Mouse (Mus musculus): ENCODE data around the gene Gucd1. TPM values are rescaled to one million over a fixed set of nuclear protein-coding genes. Genes with fewer than 3 reads are reported as not detected.

Gucd1 gene
- polyA plus RNA-seq (2014; fragmentation: Illumina TruSeq; extraction: RNeasy Lipid Tissue Mini Kit (QIAGEN cat#74804); ENCODE audit: low read depth, low replicate concordance) = 4.2 TPM

GRCm38 (mm10) chr10:75517758-75518143 lies at the start of gene Gucd1:
Gucd1 (minus strand) TSS chr10:75517972.

DNA sequence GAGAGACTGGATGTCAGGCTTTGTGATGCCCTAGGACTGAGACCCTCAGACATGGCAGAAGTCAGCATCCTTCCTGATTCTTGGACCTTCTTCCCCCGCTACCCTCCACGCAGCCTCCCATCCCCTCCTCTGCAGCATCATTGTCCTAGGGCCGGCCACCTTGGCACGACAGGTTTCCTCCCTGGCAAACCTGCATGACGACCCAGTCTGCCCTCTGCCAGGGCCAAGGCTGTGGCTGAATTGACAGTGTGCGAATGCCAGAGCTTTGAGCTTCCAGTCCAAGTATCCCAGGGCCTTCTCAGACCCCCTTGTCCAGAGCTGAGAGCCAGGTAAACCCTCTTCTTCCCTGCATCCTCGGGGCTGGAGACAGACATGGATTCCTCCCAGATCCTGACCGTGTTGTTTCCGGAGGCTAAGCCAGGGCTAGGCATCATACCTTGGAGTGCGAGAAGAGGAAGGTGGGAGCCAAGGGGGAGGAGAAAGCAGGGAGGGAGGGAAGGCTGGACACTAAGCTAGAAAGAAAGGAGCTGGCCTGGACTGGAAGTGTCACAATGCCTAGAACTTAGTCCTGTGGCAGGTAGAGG lies 43.4 kb upstream of the Gucd1 start, which contains the start of gene Ggt1:
TSS of gene Ggt1 (plus strand) at position 534 of the 584 bp plus-strand sequence.

DNA sequence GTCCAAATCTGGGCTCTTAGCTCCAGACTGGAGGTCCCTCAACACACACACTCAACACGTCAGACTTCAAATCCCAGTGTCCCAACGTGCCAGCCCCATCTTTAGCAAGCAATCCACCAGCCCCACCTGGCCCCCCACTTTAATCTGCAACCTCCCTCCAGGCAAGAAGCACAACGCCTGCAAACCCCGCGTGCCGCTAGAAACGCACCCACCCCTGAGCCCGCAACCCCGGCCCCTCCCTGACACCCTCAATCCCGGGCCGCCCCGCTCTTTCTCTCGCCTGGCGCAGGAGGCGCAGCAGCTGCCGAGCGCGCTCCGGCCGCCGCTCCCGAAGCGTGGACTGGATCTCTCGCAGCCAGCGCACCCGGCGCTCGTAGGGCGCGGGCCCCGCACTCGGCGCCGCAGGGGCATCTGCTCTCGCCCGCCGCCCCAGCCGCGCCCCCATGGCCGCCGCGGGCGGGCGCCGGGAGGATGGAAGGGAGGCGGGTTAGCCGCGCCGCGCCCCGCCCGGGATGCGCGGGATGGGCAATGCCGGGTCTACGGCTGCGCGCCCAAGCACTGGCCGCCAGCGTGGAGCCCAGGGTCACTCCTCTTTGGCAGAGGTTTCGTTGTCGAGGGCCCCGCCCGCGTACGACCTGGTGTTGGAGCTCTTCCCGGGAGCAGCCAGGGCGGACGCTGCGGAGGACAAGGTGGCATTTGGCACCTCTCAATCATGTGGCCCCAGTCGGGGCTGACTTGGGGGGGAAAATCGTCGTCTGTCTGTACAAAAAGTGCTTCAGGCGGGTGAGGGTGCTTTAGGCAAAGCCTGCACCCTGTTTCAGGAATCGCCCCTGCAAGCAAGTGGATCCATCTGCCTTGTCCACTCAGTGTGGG lies 42.1 kb upstream of the Gucd1 start, which contains the start of gene Lrrc75b:
TSS of gene Lrrc75b (minus strand) at position 655 of the 873 bp plus-strand sequence.

DNA sequence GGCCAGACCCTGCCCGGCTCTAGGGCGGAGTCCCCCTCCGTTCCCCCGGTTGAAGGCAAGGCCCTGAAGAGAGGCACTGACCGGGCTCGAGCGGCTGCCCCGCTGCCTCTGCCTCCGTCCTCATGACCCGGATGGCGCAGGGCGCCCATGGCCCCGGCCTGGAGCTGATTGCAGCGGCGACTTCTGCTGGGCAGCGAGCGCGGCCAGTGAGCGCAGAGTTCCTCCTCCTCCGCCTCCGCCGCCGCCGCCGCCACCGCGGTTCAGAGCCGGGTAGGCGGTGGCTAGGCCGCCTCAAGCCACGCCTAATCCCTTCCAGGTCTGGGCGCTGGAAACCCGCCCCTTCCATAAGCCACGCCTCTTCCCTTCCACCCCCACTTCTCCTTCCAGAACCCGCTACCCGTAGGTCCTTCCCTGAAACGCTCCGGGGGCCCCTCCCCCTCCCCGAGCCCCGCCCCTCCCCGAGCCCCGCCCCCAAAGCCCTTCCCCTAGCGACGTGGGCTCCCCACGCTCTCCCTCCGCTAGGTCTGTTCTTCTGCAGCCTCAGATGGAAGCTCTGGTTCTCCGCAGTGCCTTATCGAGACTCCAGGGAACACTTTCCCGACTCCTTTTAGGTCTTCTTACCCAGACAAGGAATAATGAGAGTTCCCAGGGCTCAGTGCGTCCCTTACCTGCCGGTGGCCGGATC lies 557 bp downstream of the Gucd1 start, which contains the start of gene Snrpd3:
TSS of gene Snrpd3 (plus strand) at position 479 of the 685 bp plus-strand sequence.

GRCm38 (mm10) chr10:75400958-75401357 lies 116.8 kb downstream of the Gucd1 start, which contains the start of gene Upb1:
Upb1 (plus strand) TSS chr10:75401115.

DNA sequence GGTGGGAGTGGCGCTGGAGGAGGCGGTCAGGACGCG lies 201.1 kb downstream of the Gucd1 start, which contains the start of gene Adora2a:
TSS of gene Adora2a (plus strand) at position 6 of the 36 bp plus-strand sequence.

Other genes starting within 250 kb of the Gucd1 start
- not detected for gene Adora2a, start 201.1 kb downstream of the Gucd1 start, polyA plus RNA-seq (2014; fragmentation: Illumina TruSeq; extraction: RNeasy Lipid Tissue Mini Kit (QIAGEN cat#74804); ENCODE audit: low read depth, low replicate concordance)
- 0.29 TPM for gene Upb1, start 116.9 kb downstream of the Gucd1 start, polyA plus RNA-seq (2014; fragmentation: Illumina TruSeq; extraction: RNeasy Lipid Tissue Mini Kit (QIAGEN cat#74804); ENCODE audit: low read depth, low replicate concordance)
- 25.2 TPM for gene Snrpd3, start 421 bp downstream of the Gucd1 start, polyA plus RNA-seq (2014; fragmentation: Illumina TruSeq; extraction: RNeasy Lipid Tissue Mini Kit (QIAGEN cat#74804); ENCODE audit: low read depth, low replicate concordance)
- gene Lrrc75b, start 42.4 kb upstream of the Gucd1 start, polyA plus RNA-seq (2014; fragmentation: Illumina TruSeq; extraction: RNeasy Lipid Tissue Mini Kit (QIAGEN cat#74804); ENCODE audit: low read depth, low replicate concordance) = 0.52 TPM
- gene Ggt1, start 43.6 kb upstream of the Gucd1 start, polyA plus RNA-seq (2014; fragmentation: Illumina TruSeq; extraction: RNeasy Lipid Tissue Mini Kit (QIAGEN cat#74804); ENCODE audit: low read depth, low replicate concordance) = not detected
- gene Ggt5, start 71.4 kb upstream of the Gucd1 start, polyA plus RNA-seq (2014; fragmentation: Illumina TruSeq; extraction: RNeasy Lipid Tissue Mini Kit (QIAGEN cat#74804); ENCODE audit: low read depth, low replicate concordance) = 1.0 TPM
- 2.7 TPM for gene Susd2, start 126.0 kb upstream of the Gucd1 start, polyA plus RNA-seq (2014; fragmentation: Illumina TruSeq; extraction: RNeasy Lipid Tissue Mini Kit (QIAGEN cat#74804); ENCODE audit: low read depth, low replicate concordance)
- gene Cabin1, start 246.4 kb upstream of the Gucd1 start, polyA plus RNA-seq (2014; fragmentation: Illumina TruSeq; extraction: RNeasy Lipid Tissue Mini Kit (QIAGEN cat#74804); ENCODE audit: low read depth, low replicate concordance) = 5.5 TPM

All from adrenal gland, adult 10 weeks (tissue).